ENCODE assay signal across 8 mouse cellular contexts in genomic region chr10:77032591-77033322, GRCm38 (mm10). TPM values are rescaled to one million over a fixed set of nuclear protein-coding genes. Genes with fewer than 3 reads are reported as not detected.
A peak's percentile ranks its signal among the peaks of the same experiment; 100 is the strongest.
DNase-seq lines count a peak whose midpoint lies in the region; ATAC-seq lines count a peak whose summit lies in the region.

No protein-coding gene starts in this region.

- WGBS in hindbrain, embryonic 11.5 days: under 1% methylated on average over 49 of the region's 49 CpGs

- no peaks in the 10 kb centered on the region for H3K36me3 ChIP-seq in hindbrain, embryonic 11.5 days (ENCODE audit: control insufficient read depth, insufficient read depth, low read length)

- no peaks in the 10 kb centered on the region for H3K9me3 ChIP-seq in hindbrain, embryonic 11.5 days (ENCODE audit: control insufficient read depth, low read length)

- H3K27ac ChIP-seq in hindbrain, embryonic 11.5 days (ENCODE audit: low read depth, low read length): no peak overlapping the region

- ATAC-seq in hindbrain, embryonic 11.5 days (ENCODE audit: low FRiP score): peak; percentile 92

- DNase-seq in Muller cell, postnatal 12 days (ENCODE audit: inconsistent ontology term): peak; percentile 92
- DNase-seq in cerebellum, adult 9-11 months: peak; percentile 97
- peak; percentile 86 to 96 for DNase-seq in frontal cortex, adult 2 months (ENCODE audit: extremely low spot score in 1 of 2, low spot score in 1 of 2)
- peak; percentile 98 for DNase-seq in hindbrain, embryonic 11.5 days (ENCODE audit: low spot score)
- DNase-seq in layer of hippocampus, postnatal 10 days (ENCODE audit: low spot score in 2 of 2): peak; percentile 91 to 95
- DNase-seq in lung, postnatal 10 days: peak; percentile 95
- peak; percentile 94 for DNase-seq in ovary, postnatal 36 days (ENCODE audit: low spot score)
- DNase-seq in thymus, postnatal 25 days: peak; percentile 97

- peak overlapping the region; percentile 74 for H3K9ac ChIP-seq in hindbrain, embryonic 11.5 days (ENCODE audit: low read depth, low read length)

- peak overlapping the region; percentile 88 for H3K4me2 ChIP-seq in hindbrain, embryonic 11.5 days (replicated peaks; ENCODE audit: low read depth, low read length)

- 0 out of 2 replicates have a peak, but pooled peaks cover 2% of the 10 kb centered on the region for H3K27me3 ChIP-seq in hindbrain, embryonic 11.5 days (ENCODE audit: control insufficient read depth, insufficient read depth, low read length)

- peak overlapping the region; percentile 61 for H3K4me3 ChIP-seq in hindbrain, embryonic 11.5 days (ENCODE audit: low read depth, low read length)

- H3K4me1 ChIP-seq in hindbrain, embryonic 11.5 days (replicated peaks; ENCODE audit: control insufficient read depth, insufficient read depth, low read length): 0 out of 2 replicates have a peak, but pooled peaks cover 5% of the 10 kb centered on the region

RNA-seq across cellular contexts. Expression of gene Slc19a1, which starts 0.7 kb away (rescaled TPM):
- polyA plus RNA-seq in frontal cortex, adult 2 months (2012; rRNA removed): 31.0 and 32.6 TPM in 2 replicates
- 23.2 and 24.5 TPM in 2 replicates for polyA plus RNA-seq in hindbrain, embryonic 11.5 days (2014; fragmentation: Nextera tagmentation; extraction: Ambion mirVana)
- total RNA-seq in layer of hippocampus, postnatal 10 days (2021): 10 to 100 TPM; 26.5 to 26.7 TPM
